Mouse (Mus musculus) midbrain, embryonic 12.5 days (tissue): Measurements from ENCODE around the gene Nop14. TPM values are rescaled to one million over a fixed set of nuclear protein-coding genes. Genes with fewer than 3 reads are reported as not detected.
A peak's percentile ranks its signal among the peaks of the same experiment; 100 is the strongest.

Experiments used
- ATAC-seq: fragments of 200-750 bp; cut with Nextera tagmentation; 2 replicates; pipeline ENCODE4 v1.8.0; 2017; ENCODE audit warnings: low read depth, moderate TSS enrichment, moderate library complexity; ENCODE audit not compliant: low FRiP score
- H3K27ac ChIP-seq: fragments of 300-500 bp; sonication (generic); replicated peaks from 2 replicates; pipeline ENCODE4 v1.5.1; 2016; ENCODE audit warnings: mild to moderate bottlenecking
- H3K27me3 ChIP-seq: fragments of 300-500 bp; sonication (generic); 2 replicates; pipeline ENCODE4 v1.6.1; 2016; ENCODE audit warnings: mild to moderate bottlenecking
- H3K36me3 ChIP-seq: fragments of 300-500 bp; sonication (generic); 2 replicates; pipeline ENCODE4 v1.6.1; 2016
- H3K4me1 ChIP-seq: fragments of 300-500 bp; sonication (generic); 2 replicates; pipeline ENCODE4 v1.6.1; 2016
- H3K4me2 ChIP-seq: fragments of 300-500 bp; sonication (generic); replicated peaks from 2 replicates; pipeline ENCODE4 v1.6.1; 2016; ENCODE audit warnings: mild to moderate bottlenecking, moderate library complexity
- H3K4me3 ChIP-seq: fragments of 300-500 bp; sonication (generic); 2 replicates; pipeline ENCODE4 v1.5.1; 2016; ENCODE audit warnings: mild to moderate bottlenecking
- H3K9ac ChIP-seq: fragments of 300-500 bp; sonication (generic); replicated peaks from 2 replicates; pipeline ENCODE4 v1.6.1; 2016; ENCODE audit warnings: mild to moderate bottlenecking, moderate library complexity
- H3K9me3 ChIP-seq: fragments of 300-500 bp; sonication (generic); 2 replicates; pipeline ENCODE4 v1.6.1; 2016; ENCODE audit warnings: mild to moderate bottlenecking
- WGBS: fragments of 180-500 bp; shearing (Covaris S2); methylation state at CpG from one replicate; pipeline ENCODE4 v1.1.7; 2016; 5-methylcytosine and 5-hydroxymethylcytosine counted together
- polyA plus RNA-seq: library from polyadenylated mRNA; unstranded; fragments of >200 nt; fragmentation: Nextera tagmentation; extraction: Ambion mirVana; gene quantifications from 2 replicates; pipeline ENCODE4 v1.2.1, GENCODE M21; 2016

The Nop14 gene
- polyA plus RNA-seq, 1 experiment from 2014 or later: 24.7 TPM

DNA sequence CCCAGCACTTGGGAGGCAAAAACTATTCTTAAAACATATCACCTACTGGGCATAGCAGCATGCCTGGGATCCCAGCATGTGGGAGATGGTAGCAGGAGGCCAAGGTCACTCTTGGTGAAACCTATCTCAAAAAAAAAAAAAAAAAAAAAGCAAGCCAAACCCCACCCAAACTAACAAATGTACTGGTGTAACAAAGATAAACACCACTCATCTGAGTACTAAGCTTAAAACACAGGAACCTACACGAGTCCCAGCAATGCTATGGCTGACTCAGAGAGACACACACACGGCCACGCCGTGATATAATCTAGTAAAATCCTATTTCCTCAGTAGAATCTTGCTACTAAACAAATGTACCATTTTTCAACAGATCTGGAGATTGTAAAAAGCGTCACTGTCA, 7.0 kb downstream of the Nop14 start:
- no peak overlapping the region for H3K27ac ChIP-seq
- H3K4me1 ChIP-seq: no peaks in the 10 kb centered on the region
- H3K36me3 ChIP-seq: peaks cover 93% of the 10 kb centered on the region
- no peak overlapping the region for H3K4me3 ChIP-seq
- no peaks in the 10 kb centered on the region for H3K27me3 ChIP-seq
- H3K9me3 ChIP-seq: no peaks in the 10 kb centered on the region
- WGBS: 91% methylated on average over 5 of the region's 5 CpGs
- no peak for ATAC-seq
- H3K9ac ChIP-seq: no peak overlapping the region
- H3K4me2 ChIP-seq: no peak overlapping the region

DNA sequence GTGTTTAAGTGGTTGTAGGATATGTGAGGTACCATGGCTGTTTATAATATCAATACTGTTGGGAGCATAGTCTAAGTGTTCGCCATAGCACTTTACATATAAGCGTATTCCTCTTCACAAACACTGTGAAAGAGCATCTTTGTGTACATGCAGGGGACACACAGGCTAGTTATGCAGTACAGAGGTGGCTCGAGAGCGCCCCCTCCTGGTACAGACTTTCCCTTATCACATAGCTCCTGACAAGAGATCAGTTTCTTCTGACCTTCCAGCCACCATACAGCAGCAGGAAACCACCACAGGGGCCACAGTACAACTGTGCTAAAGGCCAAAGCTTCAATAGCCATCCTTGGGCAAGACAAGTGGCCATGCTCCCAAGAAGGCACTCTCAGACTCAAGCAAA, 12.4 kb downstream of the Nop14 start:
- Histone ChIP-seq H3K9ac (no peak overlapping the region), H3K4me3 (no peak overlapping the region), H3K9me3 (no peaks in the 10 kb centered on the region), H3K4me2 (no peak overlapping the region), H3K36me3 (peaks cover 100% of the 10 kb centered on the region), H3K4me1 (no peaks in the 10 kb centered on the region), H3K27ac (no peak overlapping the region), H3K27me3 (no peaks in the 10 kb centered on the region)
- ATAC-seq: no peak
- 51% methylated on average over 4 of the region's 4 CpGs for WGBS

DNA sequence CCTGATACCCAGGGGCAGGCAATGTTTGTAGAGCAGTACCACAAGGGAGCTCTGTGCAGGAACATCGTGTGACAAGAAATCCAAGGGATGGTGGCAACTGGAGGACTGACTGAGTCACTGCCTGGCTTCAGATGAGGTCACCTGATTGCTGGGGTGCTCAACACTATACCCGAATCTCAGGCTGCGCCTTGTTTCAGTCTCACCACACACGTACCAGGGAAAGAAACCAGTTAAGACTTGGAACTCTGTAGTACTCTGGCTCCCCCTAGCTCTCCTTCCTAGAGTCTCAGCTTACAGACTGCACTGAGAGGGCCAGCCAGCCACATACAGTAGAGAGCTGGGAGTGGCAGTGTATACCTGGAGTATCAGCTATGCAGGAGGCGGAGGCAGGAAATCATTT, 17.0 kb downstream of the Nop14 start:
- no peak overlapping the region for H3K4me2 ChIP-seq
- H3K9me3 ChIP-seq: no peaks in the 10 kb centered on the region
- peaks cover 94% of the 10 kb centered on the region for H3K36me3 ChIP-seq
- H3K27ac ChIP-seq: no peak overlapping the region
- H3K9ac ChIP-seq: no peak overlapping the region
- no peaks in the 10 kb centered on the region for H3K27me3 ChIP-seq
- WGBS: 75% methylated on average over 5 of the region's 5 CpGs
- H3K4me1 ChIP-seq: no peaks in the 10 kb centered on the region
- H3K4me3 ChIP-seq: no peak overlapping the region
- ATAC-seq: no peak

DNA sequence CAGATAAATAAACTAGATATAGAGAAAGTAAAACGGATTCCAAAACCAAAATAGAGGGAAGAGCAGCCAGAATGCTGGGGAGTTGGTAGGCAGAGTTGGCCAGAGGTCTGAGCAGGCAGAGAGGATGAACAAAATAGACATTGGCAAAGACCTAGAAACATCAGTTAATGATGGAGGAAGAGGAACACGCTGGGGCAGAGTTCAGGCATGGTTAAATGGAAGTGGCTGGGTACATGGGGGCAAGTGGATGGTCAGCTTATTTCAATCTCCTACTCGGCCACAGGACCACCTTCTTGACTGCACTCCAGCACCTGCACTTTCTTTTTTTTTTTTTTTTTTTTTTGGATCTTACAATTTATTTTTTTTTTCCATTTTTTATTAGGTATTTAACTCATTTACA, 18.0 kb downstream of the Nop14 start:
- WGBS: 82% methylated on average over 3 of the region's 3 CpGs
- Histone ChIP-seq H3K27me3 (0 out of 2 replicates have a peak, but pooled peaks cover 3% of the 10 kb centered on the region), H3K4me3 (no peak overlapping the region), H3K9me3 (no peaks in the 10 kb centered on the region), H3K4me2 (no peak overlapping the region), H3K27ac (no peak overlapping the region), H3K36me3 (peaks cover 89% of the 10 kb centered on the region), H3K9ac (no peak overlapping the region), H3K4me1 (peaks cover 5% of the 10 kb centered on the region; the same call in 1 of the 2 replicates)
- no peak for ATAC-seq

DNA sequence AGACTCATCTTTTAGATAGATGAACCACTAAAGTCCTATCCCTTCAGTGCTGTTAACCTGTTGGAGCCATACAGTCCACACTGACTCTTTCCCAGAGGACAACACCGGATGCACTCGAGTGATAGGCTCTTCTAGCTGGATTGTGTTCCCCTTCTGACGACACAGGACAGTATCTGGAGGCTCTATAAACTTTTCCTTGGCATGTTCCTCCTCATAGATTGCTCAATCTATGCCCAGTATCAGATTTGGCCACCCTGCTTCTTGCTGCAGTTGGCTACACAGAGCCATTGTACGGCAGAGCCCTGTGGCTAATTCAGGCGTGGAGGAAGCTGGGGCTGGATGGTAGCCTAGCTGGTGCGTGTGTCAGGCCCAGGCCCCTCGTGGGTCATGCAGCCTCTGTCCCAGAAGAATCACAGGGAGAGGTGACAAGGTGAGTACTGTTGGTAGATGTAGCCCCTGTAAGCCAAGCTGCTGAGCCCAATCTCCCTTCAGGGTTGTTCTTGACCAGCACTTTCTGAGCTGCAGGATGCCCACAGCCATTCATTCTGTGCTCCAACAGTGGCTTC, 22.3 kb downstream of the Nop14 start:
- Histone ChIP-seq H3K27me3 (0 out of 2 replicates have a peak, but pooled peaks cover 3% of the 10 kb centered on the region), H3K4me2 (peak overlapping the region; percentile 91), H3K9ac (no peak overlapping the region), H3K9me3 (no peaks in the 10 kb centered on the region), H3K27ac (no peak overlapping the region), H3K4me3 (peak overlapping the region; percentile 58; the same call in 1 of the 2 replicates), H3K4me1 (peaks cover 12% of the 10 kb centered on the region), H3K36me3 (peaks cover 71% of the 10 kb centered on the region)
- no peak for ATAC-seq
- 80% methylated on average over 7 of the region's 7 CpGs for WGBS

DNA sequence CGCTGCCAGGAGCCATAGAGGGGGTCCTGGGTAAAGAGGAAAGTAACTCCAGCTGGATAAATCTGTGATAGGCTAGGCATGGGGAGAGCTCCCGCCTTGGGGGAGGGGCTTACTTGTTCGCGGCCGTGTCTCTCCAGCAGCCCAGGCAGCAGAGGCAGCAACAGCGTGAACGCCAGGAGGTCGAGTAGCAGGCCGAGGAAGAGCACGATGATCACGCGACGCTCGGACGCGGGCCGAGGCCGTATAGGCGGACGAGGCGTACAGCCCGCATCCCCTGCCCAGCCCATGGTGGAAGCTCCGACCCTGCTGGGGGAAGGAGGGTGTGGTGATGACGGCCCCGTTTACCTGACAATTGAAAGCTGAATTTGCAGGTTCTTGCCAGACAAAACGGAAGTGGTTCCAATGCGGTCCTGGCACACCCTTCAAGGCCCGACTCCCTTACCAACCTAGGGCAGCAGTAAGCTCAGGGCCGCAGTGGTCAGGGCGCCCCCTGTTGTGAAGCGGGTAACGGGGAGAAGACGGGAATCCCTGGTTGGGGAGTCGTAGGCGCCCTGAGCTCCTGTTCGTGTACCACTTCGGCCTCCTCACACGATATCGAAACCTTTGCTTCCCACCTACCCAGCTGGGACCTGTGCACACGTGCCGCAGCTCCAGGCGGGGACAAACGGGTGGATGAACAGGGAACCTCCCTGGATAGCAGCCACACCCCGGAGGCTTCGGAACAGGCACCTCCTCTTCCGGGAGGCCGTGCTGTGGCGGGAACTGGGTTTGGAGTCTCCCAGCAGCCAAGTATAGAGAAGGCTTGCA, 23.3 kb downstream of the Nop14 start, which contains the start of gene Mfsd10:
Mfsd10 (minus strand) TSS at position 732 of the 807 bp plus-strand sequence.
- WGBS: under 1% methylated on average over 48 of the region's 48 CpGs
- Histone ChIP-seq H3K36me3 (peaks cover 77% of the 10 kb centered on the region), H3K27me3 (0 out of 2 replicates have a peak, but pooled peaks cover 3% of the 10 kb centered on the region), H3K4me1 (peaks cover 12% of the 10 kb centered on the region), H3K4me3 (peak within 1 kb of the TSS; percentile 58), H3K9ac (peak within 1 kb of the TSS; percentile 74), H3K4me2 (peak within 1 kb of the TSS; percentile 91), H3K27ac (peak within 1 kb of the TSS; percentile 79), H3K9me3 (no peaks in the 10 kb centered on the region)
- peak; percentile 88 for ATAC-seq

DNA sequence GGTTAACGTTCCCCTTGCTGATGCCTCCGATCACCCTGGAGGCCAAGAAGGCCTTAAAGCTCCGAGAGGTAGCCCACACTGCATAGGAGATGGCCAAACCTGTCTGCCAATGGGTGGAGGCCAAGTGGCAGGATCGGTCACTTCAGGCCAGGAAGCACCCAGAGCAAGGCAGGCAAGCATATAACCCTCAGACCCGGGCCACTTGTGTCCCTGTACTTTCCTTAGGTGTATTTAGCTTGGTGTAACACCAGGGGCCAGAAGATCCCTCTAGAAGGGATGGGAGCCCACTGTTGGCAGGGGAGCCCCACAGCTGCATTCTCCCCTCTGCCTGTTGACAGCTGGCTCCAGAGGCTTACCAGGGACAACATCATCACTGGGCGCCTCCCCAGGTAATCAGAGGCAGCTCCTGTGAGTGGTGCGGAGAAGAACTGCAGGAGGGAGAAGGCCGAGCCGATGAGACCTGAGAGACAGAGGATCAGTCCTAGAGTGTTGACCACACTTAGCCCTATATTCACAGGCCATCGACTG, 24.2 kb downstream of the Nop14 start:
- Histone ChIP-seq H3K4me2 (peak overlapping the region; percentile 91), H3K27me3 (0 out of 2 replicates have a peak, but pooled peaks cover 3% of the 10 kb centered on the region), H3K4me3 (peak overlapping the region; percentile 58; the same call in 1 of the 2 replicates), H3K9me3 (no peaks in the 10 kb centered on the region), H3K27ac (no peak overlapping the region), H3K36me3 (peaks cover 77% of the 10 kb centered on the region), H3K4me1 (peaks cover 12% of the 10 kb centered on the region), H3K9ac (0 out of 2 replicates have a peak overlapping the region, but pooled peaks have one; percentile 4)
- 66% methylated on average over 10 of the region's 10 CpGs for WGBS
- ATAC-seq: no peak

DNA sequence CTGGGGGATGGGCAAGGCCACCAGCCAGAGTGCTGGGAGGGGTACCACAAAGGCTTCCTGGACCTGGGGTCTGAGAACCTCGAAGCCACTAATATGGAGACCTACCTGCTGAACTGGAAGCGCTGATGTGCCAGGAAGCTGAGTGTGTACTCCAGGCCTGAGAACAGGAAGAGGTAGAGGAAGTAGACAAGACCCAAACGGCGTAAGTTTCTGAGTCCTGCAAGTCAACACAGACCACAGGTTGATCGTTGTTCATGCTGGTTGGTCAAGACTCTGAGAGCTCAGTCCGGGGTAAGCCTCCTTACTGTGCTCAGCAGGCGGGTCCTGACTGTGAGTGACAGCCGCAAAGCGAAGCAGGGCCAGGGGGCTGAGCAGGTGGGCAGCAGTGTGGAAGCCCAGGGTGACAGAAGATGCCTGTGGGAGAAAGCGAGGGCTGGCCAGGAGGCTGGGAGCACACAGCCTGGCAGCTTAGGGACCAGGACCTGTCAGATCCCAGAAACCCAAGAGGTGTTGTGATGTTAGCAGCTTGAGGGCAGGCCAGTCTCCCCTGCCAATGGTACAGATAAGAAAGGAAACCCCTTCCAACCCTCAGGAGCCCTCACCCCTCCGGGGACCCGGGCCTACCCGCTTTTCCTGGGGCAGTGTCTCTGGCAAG, 25.1 kb downstream of the Nop14 start:
- 0 out of 2 replicates have a peak, but pooled peaks cover 3% of the 10 kb centered on the region for H3K27me3 ChIP-seq

DNA sequence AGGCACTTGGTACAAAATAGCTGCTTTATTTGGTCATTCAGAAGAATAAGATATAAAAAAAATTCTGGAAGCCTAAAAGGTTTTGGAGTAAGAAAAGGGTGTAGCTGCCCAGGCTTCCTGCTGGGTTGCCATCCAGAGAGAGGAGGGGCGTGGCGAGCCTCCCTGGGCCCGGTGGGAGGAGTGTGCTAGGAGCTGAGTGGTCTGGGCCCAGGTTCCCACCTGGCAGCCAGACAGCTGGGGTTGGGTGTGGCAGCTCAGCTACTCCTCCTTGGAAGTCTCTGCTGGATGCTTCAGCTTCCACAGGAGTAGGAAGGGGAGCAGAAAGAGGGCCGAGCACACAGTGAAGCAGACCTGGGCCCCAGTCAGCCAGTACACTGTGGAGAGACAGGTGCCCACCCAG, 26.3 kb downstream of the Nop14 start:
- Histone ChIP-seq H3K4me3 (no peak overlapping the region), H3K27ac (no peak overlapping the region), H3K9ac (no peak overlapping the region), H3K4me1 (peaks cover 12% of the 10 kb centered on the region), H3K9me3 (no peaks in the 10 kb centered on the region), H3K4me2 (no peak overlapping the region), H3K36me3 (peaks cover 77% of the 10 kb centered on the region), H3K27me3 (0 out of 2 replicates have a peak, but pooled peaks cover 3% of the 10 kb centered on the region)
- 84% methylated on average over 4 of the region's 4 CpGs for WGBS
- ATAC-seq: no peak

More for the DNA sequence above, 25.1 kb downstream of the Nop14 start:
- Histone ChIP-seq H3K9ac (no peak overlapping the region), H3K4me1 (peaks cover 12% of the 10 kb centered on the region), H3K27ac (no peak overlapping the region), H3K9me3 (no peaks in the 10 kb centered on the region), H3K36me3 (peaks cover 77% of the 10 kb centered on the region), H3K4me3 (no peak overlapping the region), H3K4me2 (no peak overlapping the region)
- ATAC-seq: no peak
- 88% methylated on average over 13 of the region's 13 CpGs for WGBS

DNA sequence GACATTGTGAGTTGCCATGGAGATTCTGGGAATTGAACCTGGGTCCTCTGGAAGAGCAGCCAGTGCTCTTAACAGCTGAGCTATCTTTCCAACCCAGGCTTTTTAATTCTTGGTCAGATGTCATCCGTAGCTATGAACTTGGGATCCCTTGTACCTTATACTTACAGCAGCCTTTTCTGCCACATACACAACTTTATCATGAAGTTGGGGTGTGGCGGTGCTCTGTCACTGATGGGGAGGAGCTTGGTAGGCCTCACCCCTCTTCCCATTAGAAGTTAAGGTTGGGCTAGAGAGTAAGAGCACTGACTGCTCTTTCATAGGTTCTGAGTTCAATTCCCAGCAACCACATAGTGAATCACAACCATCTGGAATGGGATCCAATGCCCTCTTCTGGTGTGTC, 27.0 kb downstream of the Nop14 start:
- H3K9ac ChIP-seq: no peak overlapping the region
- H3K27me3 ChIP-seq: 0 out of 2 replicates have a peak, but pooled peaks cover 3% of the 10 kb centered on the region
- no peak for ATAC-seq
- no peak overlapping the region for H3K4me3 ChIP-seq
- H3K27ac ChIP-seq: no peak overlapping the region
- no peaks in the 10 kb centered on the region for H3K9me3 ChIP-seq
- H3K4me2 ChIP-seq: no peak overlapping the region
- 98% methylated on average over 2 of the region's 2 CpGs for WGBS
- H3K36me3 ChIP-seq: peaks cover 77% of the 10 kb centered on the region
- H3K4me1 ChIP-seq: peaks cover 12% of the 10 kb centered on the region

DNA sequence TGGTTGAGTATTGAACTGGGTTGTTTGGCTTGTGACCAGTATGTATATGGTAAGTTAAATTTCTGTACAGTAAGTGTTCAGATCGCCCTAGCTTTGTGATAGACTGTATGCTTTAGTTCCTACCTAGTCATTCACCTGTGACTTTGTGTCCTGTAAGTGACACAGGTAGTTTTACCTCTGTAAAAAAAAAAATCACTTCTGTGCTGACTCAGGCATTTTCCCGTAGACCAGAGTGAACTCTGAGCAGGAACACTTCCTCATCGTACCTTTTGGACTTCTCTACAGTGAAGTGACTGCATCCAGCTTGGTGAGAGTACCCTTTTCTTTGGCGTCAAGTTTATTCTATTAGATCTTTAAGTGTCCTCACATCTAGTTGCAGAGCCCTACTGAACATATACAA, 50.0 kb downstream of the Nop14 start:
- ATAC-seq: no peak
- WGBS: 93% methylated on average over 4 of the region's 4 CpGs
- H3K36me3 ChIP-seq: peaks cover 70% of the 10 kb centered on the region

More for the DNA sequence above, 50.0 kb downstream of the Nop14 start:
- H3K4me2 ChIP-seq: no peak overlapping the region
- H3K4me3 ChIP-seq: no peak overlapping the region
- H3K4me1 ChIP-seq: no peaks in the 10 kb centered on the region
- H3K27me3 ChIP-seq: no peaks in the 10 kb centered on the region
- H3K27ac ChIP-seq: no peak overlapping the region
- no peak overlapping the region for H3K9ac ChIP-seq
- no peaks in the 10 kb centered on the region for H3K9me3 ChIP-seq
